Mouse (Mus musculus) hindbrain, postnatal 0 days (tissue): Measurements from ENCODE around the gene Tmem97. TPM values are rescaled to one million over a fixed set of nuclear protein-coding genes. Genes with fewer than 3 reads are reported as not detected.

Source experiments
- ATAC-seq: fragments of 200-750 bp; cut with Nextera tagmentation; 2 replicates; pipeline ENCODE4 v1.8.0; 2017; ENCODE audit warnings: mild to moderate bottlenecking, moderate TSS enrichment, moderate library complexity
- DNase-seq: peaks from one replicate; pipeline ENCODE4 v3.0.0-alpha.2; 2015; ENCODE audit warnings: low spot score
- H3K27ac ChIP-seq: fragments of 300-500 bp; sonication (generic); 2 replicates; pipeline ENCODE4 v1.5.1; 2014; ENCODE audit warnings: mild to moderate bottlenecking
- H3K27me3 ChIP-seq: fragments of 300-500 bp; sonication (generic); 2 replicates; pipeline ENCODE4 v1.6.1; 2014; ENCODE audit warnings: low read length, mixed read lengths; ENCODE audit not compliant: insufficient read depth
- H3K36me3 ChIP-seq: fragments of 300-500 bp; sonication (generic); 2 replicates; pipeline ENCODE4 v1.6.1; 2014; ENCODE audit warnings: low read length, mixed read lengths; ENCODE audit not compliant: insufficient read depth
- H3K4me1 ChIP-seq: fragments of 300-500 bp; sonication (generic); 2 replicates; pipeline ENCODE4 v1.6.1; 2014; ENCODE audit warnings: antibody characterized with exemption, low read length, mixed read lengths; ENCODE audit not compliant: insufficient read depth
- H3K4me2 ChIP-seq: fragments of 300-500 bp; sonication (generic); 2 replicates; pipeline ENCODE4 v1.6.1; 2014; ENCODE audit warnings: low read depth, mild to moderate bottlenecking, low read length, moderate library complexity, mixed read lengths
- H3K4me3 ChIP-seq: fragments of 300-500 bp; sonication (generic); 2 replicates; pipeline ENCODE4 v1.5.1; 2014; ENCODE audit warnings: low read length
- H3K9ac ChIP-seq: fragments of 300-500 bp; sonication (generic); replicated peaks from 2 replicates; pipeline ENCODE4 v1.6.1; 2014; ENCODE audit warnings: mild to moderate bottlenecking, low read length, moderate library complexity, mixed read lengths
- H3K9me3 ChIP-seq: fragments of 300-500 bp; sonication (generic); 2 replicates; pipeline ENCODE4 v1.6.1; 2016; ENCODE audit warnings: low read length, mixed read lengths
- CTCF ChIP-seq: IDR thresholded peaks from 2 replicates; pipeline ENCODE4 v1.5.1; 2016; ENCODE audit warnings: antibody characterized with exemption, control low read depth, low read depth
- WGBS: fragments of 180-500 bp; shearing (Covaris S2); extraction: QIAGEN DNeasy Blood & Tissue Kit; methylation state at CpG from one replicate; pipeline ENCODE4 v1.1.7; 2014; 5-methylcytosine and 5-hydroxymethylcytosine counted together
- polyA plus RNA-seq: library from polyadenylated mRNA; unstranded; fragments of >200 nt; fragmentation: Nextera tagmentation; extraction: Ambion mirVana; gene quantifications from 2 replicates; pipeline ENCODE4 v1.2.1, GENCODE M21; 2015
- total RNA-seq: library from RNA; depleted of rRNA; stranded (reverse); fragments of >200 nt; gene quantifications from 2 replicates; pipeline ENCODE4 v1.2.3, GENCODE M21; 2014

Gene Tmem97
- total and polyA plus RNA-seq, 2 experiments from 2014 or later = 39.0 to 42.8 TPM

DNA sequence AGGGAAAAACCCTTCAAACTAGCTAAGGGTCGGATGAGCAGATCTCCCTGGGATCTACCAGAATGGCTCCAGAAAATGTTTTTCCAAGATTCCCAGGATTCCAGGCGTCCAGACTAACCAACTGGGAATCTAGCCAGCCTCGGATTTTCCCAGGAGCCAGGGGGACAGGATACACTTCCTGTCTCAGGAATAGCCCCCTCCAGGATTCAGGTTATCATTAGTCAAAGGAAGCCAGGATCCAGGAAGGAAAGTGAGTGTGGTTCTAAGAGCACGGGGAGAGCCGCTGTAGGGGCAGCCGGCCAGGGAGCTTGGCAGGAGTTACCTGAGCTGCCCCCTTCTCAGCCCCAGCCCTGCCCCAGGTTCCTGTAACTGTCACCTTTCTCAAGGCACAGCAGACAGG lies 19.5 kb downstream of the Tmem97 start:
- peak overlapping the region; percentile 34; the same call in 1 of the 2 replicates for H3K27ac ChIP-seq
- WGBS = 82% methylated on average over 6 of the region's 6 CpGs
- DNase-seq = no peak
- H3K36me3 ChIP-seq = peaks cover 39% of the 10 kb centered on the region
- H3K9me3 ChIP-seq = no peaks in the 10 kb centered on the region
- H3K4me3 ChIP-seq = no peak overlapping the region
- peaks cover 7% of the 10 kb centered on the region; the same call in 1 of the 2 replicates for H3K4me1 ChIP-seq
- no peaks in the 10 kb centered on the region for H3K27me3 ChIP-seq
- H3K4me2 ChIP-seq = no peak overlapping the region
- no peak for TF ChIP-seq CTCF
- ATAC-seq = no peak
- H3K9ac ChIP-seq = no peak overlapping the region

DNA sequence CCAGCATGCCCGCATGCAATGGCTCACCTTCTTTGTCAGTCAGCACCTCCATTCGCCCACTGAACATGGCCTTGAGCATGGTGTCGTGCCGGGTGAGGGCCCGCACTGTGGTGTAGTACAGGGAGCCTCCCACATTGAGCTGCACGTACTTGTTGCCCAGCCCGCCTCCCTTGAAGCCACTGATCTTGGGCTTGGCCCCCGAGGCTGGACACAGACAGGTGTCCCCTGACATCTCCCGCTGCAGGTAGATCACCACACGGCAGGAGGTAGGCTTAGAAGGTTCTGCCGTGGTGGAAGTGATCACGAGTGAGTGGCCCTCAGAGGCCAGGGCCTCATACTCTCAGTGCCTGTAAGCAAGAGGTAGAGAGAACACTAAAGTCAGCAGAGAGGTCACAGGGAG lies 20.6 kb downstream of the Tmem97 start:
- Histone ChIP-seq H3K9ac (no peak overlapping the region), H3K4me3 (no peak overlapping the region), H3K4me1 (peaks cover 5% of the 10 kb centered on the region), H3K27ac (no peak overlapping the region), H3K27me3 (no peaks in the 10 kb centered on the region), H3K4me2 (no peak overlapping the region), H3K9me3 (no peaks in the 10 kb centered on the region), H3K36me3 (peaks cover 41% of the 10 kb centered on the region)
- no peak for ATAC-seq
- TF ChIP-seq CTCF = no peak
- 92% methylated on average over 12 of the region's 12 CpGs for WGBS
- DNase-seq = no peak

DNA sequence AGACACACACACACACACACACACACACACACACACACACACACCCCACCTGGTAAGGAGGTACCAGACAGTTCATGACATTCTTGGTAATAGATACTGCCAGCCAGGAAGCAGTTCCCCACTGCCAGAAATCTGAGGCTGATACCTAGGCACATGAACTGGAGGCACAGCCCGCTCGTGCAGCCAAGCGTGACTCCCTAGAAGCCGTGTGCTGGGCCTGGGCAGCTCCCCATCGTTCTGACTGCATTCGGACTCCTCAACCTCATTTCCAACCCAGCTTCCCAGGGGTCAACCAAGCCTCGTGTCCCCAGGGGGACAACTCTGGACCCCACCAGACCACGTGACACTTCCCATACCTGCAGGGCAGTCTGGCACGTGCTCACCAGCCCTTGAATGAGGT lies 21.9 kb downstream of the Tmem97 start:
- Histone ChIP-seq H3K27me3 (no peaks in the 10 kb centered on the region), H3K4me1 (peaks cover 6% of the 10 kb centered on the region; the same call in 1 of the 2 replicates), H3K9ac (no peak overlapping the region), H3K4me2 (no peak overlapping the region), H3K9me3 (no peaks in the 10 kb centered on the region), H3K36me3 (peaks cover 54% of the 10 kb centered on the region), H3K4me3 (no peak overlapping the region), H3K27ac (no peak overlapping the region)
- TF ChIP-seq CTCF = no peak
- ATAC-seq (no peak), DNase-seq (no peak)
- 79% methylated on average over 9 of the region's 9 CpGs for WGBS

DNA sequence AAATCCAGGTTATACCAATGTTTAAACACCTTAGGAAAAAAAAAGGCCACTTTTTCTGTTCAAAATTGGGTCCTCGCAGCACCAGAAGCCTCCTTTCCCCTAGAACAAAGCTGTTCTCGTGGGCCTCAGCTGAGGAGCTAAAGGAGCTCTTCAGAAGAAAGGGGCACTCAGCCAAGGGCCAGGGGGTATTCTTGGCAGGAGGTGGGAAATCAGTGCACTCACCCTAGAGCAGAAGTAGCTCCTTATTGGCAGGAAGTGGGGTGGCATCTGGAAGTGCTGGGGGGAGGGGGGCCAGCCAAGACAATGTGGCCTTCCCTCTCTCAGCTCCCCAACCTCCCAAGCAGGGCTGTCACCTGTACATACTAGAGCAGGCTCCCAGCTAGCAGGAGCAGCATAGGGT lies 25.7 kb downstream of the Tmem97 start:
- TF ChIP-seq CTCF = no peak
- Histone ChIP-seq H3K9ac (no peak overlapping the region), H3K27ac (peak overlapping the region; percentile 26; the same call in 1 of the 2 replicates), H3K27me3 (no peaks in the 10 kb centered on the region), H3K4me2 (no peak overlapping the region), H3K36me3 (peaks cover 77% of the 10 kb centered on the region), H3K9me3 (no peaks in the 10 kb centered on the region), H3K4me1 (peaks cover 6% of the 10 kb centered on the region; the same call in 1 of the 2 replicates), H3K4me3 (no peak overlapping the region)
- WGBS = 41% methylated on average over 2 of the region's 2 CpGs
- DNase-seq = peak; percentile 61
- peak; percentile 33; the same call in 1 of the 2 replicates for ATAC-seq

DNA sequence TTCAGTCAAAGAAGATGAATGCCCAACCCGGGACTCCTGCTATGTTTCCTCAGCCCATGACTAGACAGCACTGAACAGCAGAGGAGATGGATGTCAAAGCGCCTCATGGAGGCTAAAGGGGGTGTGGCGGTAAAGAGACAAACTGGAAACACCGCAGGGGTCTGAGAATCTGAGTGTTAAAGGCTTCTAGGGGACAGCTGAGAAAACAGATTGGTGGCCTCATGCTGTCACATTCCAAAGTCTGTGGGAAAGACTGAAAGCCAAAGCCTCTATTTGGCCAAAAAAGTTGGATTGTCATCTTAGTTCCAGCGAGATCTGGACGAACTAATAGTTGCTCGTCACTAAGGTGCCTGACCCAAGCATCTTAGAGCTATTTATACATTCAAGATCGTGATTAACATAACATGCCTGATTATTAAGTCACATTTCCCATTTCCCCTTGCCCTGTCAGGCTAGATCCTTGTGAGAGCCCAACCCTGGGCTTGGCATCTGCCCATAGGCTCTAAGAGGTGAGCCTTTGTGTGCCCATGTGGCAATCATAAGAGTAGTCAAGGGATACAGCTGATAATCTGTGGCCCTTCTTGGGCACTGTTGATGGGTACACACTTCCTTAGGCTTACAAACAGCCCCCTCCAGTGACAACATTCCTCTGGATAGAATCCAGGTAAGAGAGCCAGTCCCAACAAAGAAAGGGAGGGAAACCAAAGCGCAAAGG lies 27.2 kb downstream of the Tmem97 start:
- Histone ChIP-seq H3K27me3 (no peaks in the 10 kb centered on the region), H3K36me3 (peaks cover 76% of the 10 kb centered on the region), H3K9me3 (no peaks in the 10 kb centered on the region), H3K4me3 (no peak overlapping the region), H3K4me1 (peaks cover 6% of the 10 kb centered on the region; the same call in 1 of the 2 replicates), H3K9ac (no peak overlapping the region), H3K4me2 (no peak overlapping the region), H3K27ac (peak overlapping the region; percentile 45; the same call in 1 of the 2 replicates)
- TF ChIP-seq CTCF = no peak
- peak; percentile 39 for DNase-seq
- WGBS = 46% methylated on average over 9 of the region's 9 CpGs
- peak; percentile 13; the same call in 1 of the 2 replicates for ATAC-seq

DNA sequence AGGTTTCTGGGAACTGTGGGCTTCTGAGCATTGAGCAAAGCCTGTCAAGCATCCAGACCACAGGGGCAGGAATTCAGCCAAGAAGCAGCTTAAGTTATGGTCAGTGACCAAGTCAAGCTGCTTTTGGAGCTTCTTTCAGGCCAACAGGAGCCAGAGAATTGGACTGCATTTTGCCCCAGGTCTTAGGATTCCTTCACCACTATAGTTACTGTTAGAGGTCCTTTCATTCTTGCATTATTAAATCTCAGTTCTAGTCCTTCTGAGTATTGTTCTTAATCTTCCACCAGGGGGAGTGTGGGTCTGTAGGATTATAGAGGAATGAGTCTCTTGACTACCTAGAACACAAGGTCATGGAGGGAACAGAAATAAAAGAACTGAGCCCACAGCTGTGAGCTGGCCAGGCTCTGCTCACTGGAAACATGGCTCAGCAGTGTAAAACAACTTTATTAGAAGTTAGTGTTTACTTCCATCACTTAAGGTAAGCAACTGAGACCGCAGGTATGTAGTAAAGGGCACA lies 28.0 kb downstream of the Tmem97 start:
- DNase-seq = peak; percentile 25
- TF ChIP-seq CTCF = peak; percentile 59
- Histone ChIP-seq H3K9me3 (no peaks in the 10 kb centered on the region), H3K4me2 (no peak overlapping the region), H3K27me3 (no peaks in the 10 kb centered on the region), H3K36me3 (peaks cover 77% of the 10 kb centered on the region), H3K9ac (no peak overlapping the region), H3K27ac (peak overlapping the region; percentile 45), H3K4me1 (peaks cover 6% of the 10 kb centered on the region; the same call in 1 of the 2 replicates), H3K4me3 (no peak overlapping the region)
- ATAC-seq = no peak
- 91% methylated on average over 1 of the region's 1 CpGs for WGBS

DNA sequence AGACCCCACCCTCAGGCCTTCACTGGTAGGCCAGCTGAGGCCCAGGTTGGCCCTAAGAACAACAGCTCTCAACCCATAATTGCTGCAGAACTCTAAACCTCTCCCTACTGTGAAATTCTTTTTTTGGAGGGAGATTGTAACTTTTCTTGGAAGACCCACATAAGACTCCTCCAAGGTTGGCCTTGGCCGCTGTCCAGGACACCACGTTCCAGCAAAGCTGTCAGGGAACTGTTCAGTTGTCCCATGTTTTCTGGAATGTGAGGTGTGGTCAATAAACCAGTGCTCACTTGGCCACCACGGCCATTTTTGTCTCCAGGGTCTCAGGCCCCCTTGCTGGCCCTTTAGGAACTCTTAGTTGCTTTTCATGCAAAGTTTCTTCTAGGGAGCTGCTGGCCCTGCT lies 28.7 kb downstream of the Tmem97 start:
- Histone ChIP-seq H3K4me2 (no peak overlapping the region), H3K4me1 (peaks cover 6% of the 10 kb centered on the region; the same call in 1 of the 2 replicates), H3K27me3 (no peaks in the 10 kb centered on the region), H3K9ac (no peak overlapping the region), H3K36me3 (peaks cover 72% of the 10 kb centered on the region), H3K4me3 (no peak overlapping the region), H3K9me3 (no peaks in the 10 kb centered on the region), H3K27ac (peak overlapping the region; percentile 45; the same call in 1 of the 2 replicates)
- no peak for ATAC-seq
- DNase-seq = no peak
- 74% methylated on average over 3 of the region's 3 CpGs for WGBS
- no peak for TF ChIP-seq CTCF
